ENCODE assay signal across 13 mouse cellular contexts in the genomic region with DNA sequence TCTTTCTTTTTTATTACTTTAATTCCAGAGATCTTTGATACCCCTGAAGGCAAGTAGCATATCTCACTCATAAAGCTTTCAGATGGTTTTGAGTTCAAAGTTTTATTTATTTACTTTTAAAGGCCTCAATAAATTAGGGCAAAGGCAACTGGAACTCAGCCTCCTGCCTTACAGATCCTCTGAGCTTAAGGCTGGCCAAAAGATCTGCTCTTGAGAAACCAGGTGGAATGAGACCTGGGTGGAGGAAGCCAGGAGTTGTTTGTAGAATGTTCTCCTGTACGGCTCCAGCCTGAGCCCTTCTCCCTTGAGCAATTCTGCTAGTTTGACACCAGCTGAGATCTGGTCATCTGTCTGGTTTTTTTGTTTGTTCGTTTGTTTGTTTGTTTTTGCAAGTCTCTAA. TPM values are rescaled to one million over a fixed set of nuclear protein-coding genes. Genes with fewer than 3 reads are reported as not detected.
DNase-seq lines count a peak whose midpoint lies in the region; ATAC-seq lines count a peak whose summit lies in the region.
"Had no signal": no experiment of that assay in that cellular context is flagged by ENCODE, and none has a peak within 500 bp of the region (broad histone marks: within the 10 kb centered on the region; RNA-seq: fewer than 3 reads in every experiment).

No protein-coding gene starts in this region.

- no peaks in the 10 kb centered on the region for H3K27me3 ChIP-seq in kidney, embryonic 15.5 days
- H3K27me3 ChIP-seq in forebrain, embryonic 12.5 days, result peaks cover 45% of the 10 kb centered on the region
- H3K27me3 ChIP-seq: limb, embryonic 13.5 days had no signal

- H3K4me2 ChIP-seq in kidney, embryonic 15.5 days, result no peak overlapping the region
- no peak overlapping the region for H3K4me2 ChIP-seq in forebrain, embryonic 12.5 days

- no peak overlapping the region for H3K4me3 ChIP-seq in kidney, embryonic 15.5 days (replicated peaks)
- no peak overlapping the region for H3K4me3 ChIP-seq in forebrain, embryonic 12.5 days (replicated peaks)
- H3K4me3 ChIP-seq: erythroblast, embryonic 14.5 days; limb, embryonic 13.5 days had no signal

- H3K27ac ChIP-seq in kidney, embryonic 15.5 days, result peak overlapping the region; percentile 94
- no peak overlapping the region for H3K27ac ChIP-seq in forebrain, embryonic 12.5 days
- H3K27ac ChIP-seq: hindbrain, postnatal 0 days had no signal

- H3K9ac ChIP-seq in kidney, embryonic 15.5 days, result no peak overlapping the region
- H3K9ac ChIP-seq in forebrain, embryonic 12.5 days, result no peak overlapping the region
- H3K9ac ChIP-seq: limb, embryonic 13.5 days had no signal

- no peaks in the 10 kb centered on the region for H3K36me3 ChIP-seq in kidney, embryonic 15.5 days
- no peaks in the 10 kb centered on the region for H3K36me3 ChIP-seq in forebrain, embryonic 12.5 days (replicated peaks)
- H3K36me3 ChIP-seq: limb, embryonic 13.5 days had no signal

- no peak for ATAC-seq in kidney, embryonic 15.5 days (replicated peaks; ENCODE audit: low FRiP score)
- no peak for ATAC-seq in forebrain, embryonic 12.5 days (ENCODE audit: low FRiP score)
- ATAC-seq in erythroblast, adult 5-6 weeks (replicated peaks; ENCODE audit: low FRiP score, poor library complexity, severe bottlenecking), result no peak

- peak; percentile 36 for DNase-seq in adrenal gland, postnatal 10 days
- DNase-seq in adrenal gland, postnatal 25 days, result no peak
- DNase-seq in gonadal fat pad, adult 2 months (ENCODE audit: low read depth), result peak; percentile 91
- DNase-seq in lung, postnatal 10 days, result peak; percentile 11
- DNase-seq in retina, embryonic 14.5 days (ENCODE audit: low spot score), result no peak
- DNase-seq: heart, postnatal 14 days; right cerebral cortex, postnatal 14 days had no signal

- WGBS in kidney, embryonic 15.5 days, result 35% methylated on average over 2 of the region's 2 CpGs
- WGBS in forebrain, embryonic 12.5 days, result 84% methylated on average over 2 of the region's 2 CpGs

- H3K4me1 ChIP-seq in kidney, embryonic 15.5 days, result peaks cover 36% of the 10 kb centered on the region
- peaks cover 18% of the 10 kb centered on the region for H3K4me1 ChIP-seq in forebrain, embryonic 12.5 days

- no peaks in the 10 kb centered on the region for H3K9me3 ChIP-seq in kidney, embryonic 15.5 days (replicated peaks)
- H3K9me3 ChIP-seq in forebrain, embryonic 12.5 days, result no peaks in the 10 kb centered on the region
- H3K9me3 ChIP-seq: limb, embryonic 13.5 days had no signal

RNA-seq across cellular contexts. Expression of a gene that starts 46.7 kb away (rescaled TPM):
- 10 to 100 TPM; 56.1 to 75.4 TPM for total RNA-seq in adrenal gland, postnatal 10 days (2021)
- 85.8 and 86.1 TPM in 2 replicates for total RNA-seq in adrenal gland, postnatal 25 days (2021)
- 23.2 and 34.2 TPM in 2 replicates for polyA plus RNA-seq in gonadal fat pad, adult 2 months (2012; rRNA removed)
- polyA plus RNA-seq in kidney, embryonic 15.5 days (2015; fragmentation: Nextera tagmentation; extraction: Ambion mirVana), result 11.2 and 12.9 TPM in 2 replicates
- polyA plus RNA-seq in forebrain, embryonic 12.5 days (2016; fragmentation: Nextera tagmentation; extraction: Ambion mirVana), result 17.4 and 17.7 TPM in 2 replicates
- 6.9 and 8.1 TPM in 2 replicates for total RNA-seq in erythroblast, adult 5-6 weeks (2015; ENCODE audit: low replicate concordance)
- 5.0 and 6.1 TPM in 2 replicates for total RNA-seq in erythroblast, adult 5-6 weeks (2017; ENCODE audit: low replicate concordance)

Comparison
In these comparisons a context has a peak if more than half of its experiments do, and no peak if none do; other contexts are left out.
1. DNase-seq: peak in adrenal gland, postnatal 10 days (single experiment), gonadal fat pad, adult 2 months (single experiment) and lung, postnatal 10 days (single experiment); none in adrenal gland, postnatal 25 days (single experiment) and retina, embryonic 14.5 days (single experiment).